Mouse (Mus musculus) G1E (cell line): ENCODE measurements at regions not wholly inside any gene's neighbourhood (a gene's known extent, or its start where the extent isn't known, plus 50 kb on each side); places are given as distances from the start of the nearest gene placed in this dataset.

Experiments used
- ATAC-seq: 2 replicates; pipeline ENCODE4 v1.8.0; 2016; ENCODE audit warnings: mild to moderate bottlenecking; ENCODE audit not compliant: insufficient number of reproducible peaks, poor library complexity, low FRiP score, severe bottlenecking; ENCODE audit errors: extremely low read depth
- DNase-seq: peaks from one replicate; pipeline ENCODE4 v3.0.0; 2012; ENCODE audit warnings: low spot score
- H3K27me3 ChIP-seq: 2 replicates; pipeline ENCODE4 v1.6.1; 2012; ENCODE audit warnings: mild to moderate bottlenecking, low read length, inconsistent platforms; ENCODE audit not compliant: insufficient read depth
- H3K36me3 ChIP-seq: replicated peaks from 2 replicates; pipeline ENCODE3; 2012; ENCODE audit warnings: mild to moderate bottlenecking, inconsistent platforms
- H3K4me1 ChIP-seq: 2 replicates; pipeline ENCODE4 v1.6.1; 2012; ENCODE audit warnings: low read depth, low read length, inconsistent platforms, mixed read lengths; ENCODE audit not compliant: insufficient read depth
- H3K4me3 ChIP-seq: 2 replicates; pipeline ENCODE4 v1.5.1; 2012; ENCODE audit warnings: low read depth, mild to moderate bottlenecking, inconsistent platforms, low read length, moderate library complexity, mixed read lengths
- H3K9me3 ChIP-seq: replicated peaks from 2 replicates; pipeline ENCODE4 v1.6.1; 2012; ENCODE audit warnings: inconsistent platforms
- CTCF ChIP-seq: IDR thresholded peaks from 2 replicates; pipeline ENCODE4 v1.5.1; 2012; ENCODE audit warnings: low read depth, low read length, inconsistent platforms, mixed read lengths
- GATA1 ChIP-seq: IDR thresholded peaks from 2 replicates; pipeline ENCODE4 v1.6.1; 2012; ENCODE audit warnings: borderline replicate concordance, low read length, inconsistent platforms, mixed read lengths
- GATA2 ChIP-seq: IDR thresholded peaks from 2 replicates; pipeline ENCODE4 v1.6.1; 2012; ENCODE audit warnings: low read depth, low read length, inconsistent platforms, borderline replicate concordance
- POLR2AphosphoS5 ChIP-seq: IDR thresholded peaks from 2 replicates; pipeline ENCODE4 v1.6.1; 2012; ENCODE audit warnings: low read depth, low read length, inconsistent platforms; ENCODE audit not compliant: insufficient replicate concordance
- TAL1 ChIP-seq: conservative IDR thresholded peaks from 2 replicates; pipeline ENCODE4 v1.6.1; 2012; ENCODE audit warnings: low read depth, low read length, inconsistent platforms, mixed read lengths

DNA sequence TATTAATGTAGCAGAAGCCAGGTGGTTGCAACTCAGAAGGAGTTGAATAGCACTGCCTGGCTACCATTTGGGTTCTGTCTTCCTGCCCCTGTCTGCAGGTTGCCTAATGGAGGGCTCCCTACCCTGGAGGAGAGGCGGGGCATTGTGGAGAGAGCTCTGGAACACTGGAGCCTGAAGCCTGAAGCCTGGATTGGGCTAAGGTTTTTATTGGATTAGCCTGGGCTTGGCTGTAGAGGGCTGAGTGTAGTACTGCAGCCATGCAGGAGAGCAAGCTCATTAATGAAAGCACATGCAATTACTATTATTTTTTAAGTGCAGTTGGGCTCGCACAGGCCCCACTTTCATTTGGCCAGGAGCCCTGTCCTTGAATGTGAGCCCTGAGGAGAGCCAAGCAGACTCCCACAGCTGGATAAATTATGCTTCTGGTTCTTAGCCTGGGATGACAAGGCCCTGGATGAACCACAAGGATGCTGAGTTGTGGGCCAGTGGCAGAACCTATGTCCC is 145.1 kb downstream of the Abhd5 start:
- no peaks in the 10 kb centered on the region for H3K4me1 ChIP-seq
- TF ChIP-seq GATA2 (no peak), GATA1 (no peak), CTCF (no peak), TAL1 (no peak), POLR2AphosphoS5 (no peak)
- DNase-seq: no peak
- peaks cover 6% of the 10 kb centered on the region; the same call in 1 of the 2 replicates for H3K27me3 ChIP-seq
- H3K9me3 ChIP-seq: no peaks in the 10 kb centered on the region
- no peaks in the 10 kb centered on the region for H3K36me3 ChIP-seq
- no peak for ATAC-seq
- H3K4me3 ChIP-seq: no peak overlapping the region

- no peak for TF ChIP-seq TAL1
- TF ChIP-seq CTCF: no peak
- TF ChIP-seq GATA1: no peak
- Histone ChIP-seq H3K9me3 (no peaks in the 10 kb centered on the region), H3K4me3 (no peak overlapping the region), H3K4me1 (no peaks in the 10 kb centered on the region), H3K27me3 (peaks cover 3% of the 10 kb centered on the region), H3K36me3 (no peaks in the 10 kb centered on the region)
- ATAC-seq (no peak), DNase-seq (no peak)
Measured at GRCm38 (mm10) chr9:122501864-122502341, 150.5 kb downstream of the Abhd5 start.

DNA sequence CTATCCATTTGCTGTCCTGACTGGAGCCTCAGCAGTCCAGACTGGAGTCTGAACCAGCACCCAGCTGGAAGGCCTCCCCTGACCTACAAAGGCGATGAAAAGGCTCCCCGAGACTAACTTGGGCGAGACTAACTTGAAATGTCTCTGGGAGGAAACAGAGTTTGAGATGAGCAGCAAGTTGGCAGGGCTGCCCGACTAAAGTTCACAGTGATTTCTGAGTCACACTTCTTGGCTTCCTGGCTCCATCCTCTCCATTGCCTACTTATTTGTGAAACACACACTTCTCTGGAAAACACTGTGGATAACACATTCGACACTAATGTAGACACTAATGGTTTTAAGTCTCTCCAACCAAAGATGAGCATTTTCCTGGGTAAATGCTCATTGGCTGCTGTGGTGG is 170.2 kb downstream of the Abhd5 start:
- TF ChIP-seq GATA2 (no peak), CTCF (no peak), GATA1 (no peak), POLR2AphosphoS5 (no peak), TAL1 (no peak)
- H3K4me3 ChIP-seq: no peak overlapping the region
- H3K4me1 ChIP-seq: no peaks in the 10 kb centered on the region
- ATAC-seq: no peak
- H3K36me3 ChIP-seq: no peaks in the 10 kb centered on the region
- no peak for DNase-seq
- no peaks in the 10 kb centered on the region for H3K27me3 ChIP-seq
- H3K9me3 ChIP-seq: no peaks in the 10 kb centered on the region

DNA sequence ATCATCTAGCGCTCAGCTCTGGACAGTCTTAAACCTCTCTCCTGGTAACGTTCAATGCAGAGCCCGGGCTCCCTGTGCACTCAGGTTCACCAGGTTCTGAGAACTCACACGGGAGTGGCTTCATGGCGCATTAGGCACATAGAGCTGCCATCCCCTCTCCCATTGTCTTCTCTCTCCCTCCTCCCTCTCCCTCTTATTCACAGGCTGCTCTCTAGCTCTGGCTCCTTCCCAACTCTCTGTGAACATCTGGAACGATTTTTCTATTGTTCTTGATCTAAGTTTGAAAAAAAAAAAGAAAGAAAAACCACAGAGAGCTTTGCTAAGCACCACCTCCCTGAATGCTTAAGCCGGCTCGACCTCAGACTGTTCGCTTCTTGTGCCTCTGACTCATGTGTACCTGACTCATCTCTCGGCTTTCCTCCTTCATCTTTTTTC is 174.2 kb downstream of the Abhd5 start:
- no peaks in the 10 kb centered on the region for H3K9me3 ChIP-seq
- H3K4me3 ChIP-seq: no peak overlapping the region
- no peaks in the 10 kb centered on the region for H3K36me3 ChIP-seq
- ATAC-seq: no peak
- TF ChIP-seq GATA2 (no peak), TAL1 (no peak), POLR2AphosphoS5 (no peak), CTCF (no peak), GATA1 (no peak)
- no peak for DNase-seq
- no peaks in the 10 kb centered on the region for H3K4me1 ChIP-seq
- 0 out of 2 replicates have a peak, but pooled peaks cover 2% of the 10 kb centered on the region for H3K27me3 ChIP-seq

DNA sequence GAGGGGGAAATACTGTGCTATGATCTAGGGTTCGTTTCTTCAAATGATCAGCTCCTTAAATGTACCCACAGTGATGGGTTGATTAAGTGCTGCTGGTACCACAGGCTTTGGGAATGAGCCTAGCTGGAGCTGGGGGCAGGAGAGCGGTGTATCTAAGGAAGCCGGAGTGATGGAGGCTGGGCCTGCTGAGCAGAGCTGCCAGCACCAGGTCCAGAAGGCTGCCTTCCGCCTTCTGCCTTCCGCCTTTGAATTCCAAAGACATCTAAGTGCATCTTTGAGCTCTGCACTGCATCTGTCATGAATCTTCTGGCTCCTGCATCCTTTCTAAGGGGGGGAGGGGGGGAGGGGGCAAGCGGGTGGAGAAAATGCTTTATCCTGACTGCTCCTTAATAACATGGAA is 176.9 kb downstream of the Abhd5 start:
- Histone ChIP-seq H3K9me3 (no peaks in the 10 kb centered on the region), H3K36me3 (no peaks in the 10 kb centered on the region), H3K4me3 (no peak overlapping the region), H3K27me3 (0 out of 2 replicates have a peak, but pooled peaks cover 2% of the 10 kb centered on the region), H3K4me1 (no peaks in the 10 kb centered on the region)
- DNase-seq (no peak), ATAC-seq (no peak)
- no peak for TF ChIP-seq CTCF
- TF ChIP-seq POLR2AphosphoS5: no peak
- TF ChIP-seq TAL1: no peak
- TF ChIP-seq GATA2: no peak
- TF ChIP-seq GATA1: no peak

GRCm38 (mm10) chr9:122529721-122530120 is 178.3 kb downstream of the Abhd5 start:
- TF ChIP-seq TAL1 (no peak), GATA1 (no peak), CTCF (no peak), GATA2 (no peak), POLR2AphosphoS5 (no peak)
- no peaks in the 10 kb centered on the region for H3K4me1 ChIP-seq
- no peak for DNase-seq
- ATAC-seq: no peak
- H3K4me3 ChIP-seq: no peak overlapping the region
- H3K36me3 ChIP-seq: no peaks in the 10 kb centered on the region
- no peaks in the 10 kb centered on the region for H3K9me3 ChIP-seq
- H3K27me3 ChIP-seq: 0 out of 2 replicates have a peak, but pooled peaks cover 2% of the 10 kb centered on the region

GRCm38 (mm10) chr9:122531806-122532205 is 180.4 kb downstream of the Abhd5 start:
- no peak for DNase-seq
- H3K36me3 ChIP-seq: no peaks in the 10 kb centered on the region
- no peak overlapping the region for H3K4me3 ChIP-seq
- H3K27me3 ChIP-seq: 0 out of 2 replicates have a peak, but pooled peaks cover 2% of the 10 kb centered on the region
- no peaks in the 10 kb centered on the region for H3K9me3 ChIP-seq
- no peak for ATAC-seq
- TF ChIP-seq TAL1 (no peak), GATA1 (no peak), CTCF (no peak), POLR2AphosphoS5 (no peak), GATA2 (no peak)
- H3K4me1 ChIP-seq: no peaks in the 10 kb centered on the region
